Mouse (Mus musculus): ENCODE measurements around the gene Ccdc189. TPM values are rescaled to one million over a fixed set of nuclear protein-coding genes. Genes with fewer than 3 reads are reported as not detected.
A peak's percentile ranks its signal among the peaks of the same experiment; 100 is the strongest.

Ccdc189 gene
- polyA plus RNA-seq, 1 experiment from 2014 or later, result 5.9 TPM

- Histone ChIP-seq H3K27ac (ENCODE audit: low read length) (no peak overlapping the region), H3K9me3 (replicated peaks; ENCODE audit: control insufficient read depth, low read length) (no peaks in the 10 kb centered on the region), H3K9ac (ENCODE audit: low read depth, low read length) (no peak overlapping the region), H3K36me3 (ENCODE audit: control insufficient read depth, insufficient read depth) (peaks cover 9% of the 10 kb centered on the region), H3K4me3 (ENCODE audit: low read depth, low read length) (no peak overlapping the region), H3K4me1 (ENCODE audit: control insufficient read depth, low read depth, low read length) (peaks cover 10% of the 10 kb centered on the region), H3K27me3 (ENCODE audit: control insufficient read depth, insufficient read depth, low read depth, low read length) (peaks cover 14% of the 10 kb centered on the region), H3K4me2 (ENCODE audit: low read depth, low read length) (no peak overlapping the region)
- WGBS (ENCODE audit: insufficient replicate concordance), result 61% methylated on average over 1 of the region's 1 CpGs
- ATAC-seq (ENCODE audit: low read depth), result no peak
These were observed 27.9 kb upstream of the Ccdc189 start for GRCm38 (mm10) chr7:127616336-127616735.

GRCm38 (mm10) chr7:127614891-127615843, 26.8 kb upstream of the Ccdc189 start, which contains the start of gene Zfp629:
TSS of gene Zfp629 (minus strand) at chr7:127615797.
- Histone ChIP-seq H3K4me2 (ENCODE audit: low read depth, low read length) (peak within 1 kb of the TSS; percentile 90), H3K36me3 (ENCODE audit: control insufficient read depth, insufficient read depth) (peaks cover 15% of the 10 kb centered on the region), H3K9me3 (replicated peaks; ENCODE audit: control insufficient read depth, low read length) (no peaks in the 10 kb centered on the region), H3K27ac (ENCODE audit: low read length) (peak within 1 kb of the TSS; percentile 74), H3K27me3 (ENCODE audit: control insufficient read depth, insufficient read depth, low read depth, low read length) (peaks cover 14% of the 10 kb centered on the region), H3K4me1 (ENCODE audit: control insufficient read depth, low read depth, low read length) (peaks cover 10% of the 10 kb centered on the region), H3K9ac (ENCODE audit: low read depth, low read length) (peak within 1 kb of the TSS; percentile 79), H3K4me3 (ENCODE audit: low read depth, low read length) (peak within 1 kb of the TSS; percentile 82)
- ATAC-seq (ENCODE audit: low read depth), result peak; percentile 74
- WGBS (ENCODE audit: insufficient replicate concordance), result under 1% methylated on average over 48 of the region's 50 CpGs

GRCm38 (mm10) chr7:127614511-127614890, 26.1 kb upstream of the Ccdc189 start:
- H3K27me3 ChIP-seq (ENCODE audit: control insufficient read depth, insufficient read depth, low read depth, low read length), result peaks cover 14% of the 10 kb centered on the region
- peaks cover 16% of the 10 kb centered on the region for H3K36me3 ChIP-seq (ENCODE audit: control insufficient read depth, insufficient read depth)
- H3K4me3 ChIP-seq (ENCODE audit: low read depth, low read length), result peak overlapping the region; percentile 82
- peak; percentile 70 for ATAC-seq (ENCODE audit: low read depth)
- H3K27ac ChIP-seq (ENCODE audit: low read length), result peak overlapping the region; percentile 74
- peak overlapping the region; percentile 90 for H3K4me2 ChIP-seq (ENCODE audit: low read depth, low read length)
- H3K9ac ChIP-seq (ENCODE audit: low read depth, low read length), result peak overlapping the region; percentile 79
- H3K9me3 ChIP-seq (replicated peaks; ENCODE audit: control insufficient read depth, low read length), result no peaks in the 10 kb centered on the region
- peaks cover 10% of the 10 kb centered on the region for H3K4me1 ChIP-seq (ENCODE audit: control insufficient read depth, low read depth, low read length)
- WGBS (ENCODE audit: insufficient replicate concordance), result 1% methylated on average over 40 of the region's 44 CpGs

GRCm38 (mm10) chr7:127614091-127614490, 25.7 kb upstream of the Ccdc189 start:
- H3K36me3 ChIP-seq (ENCODE audit: control insufficient read depth, insufficient read depth), result peaks cover 18% of the 10 kb centered on the region
- peak; percentile 39; the same call in 1 of the 2 replicates for ATAC-seq (ENCODE audit: low read depth)
- peaks cover 14% of the 10 kb centered on the region for H3K27me3 ChIP-seq (ENCODE audit: control insufficient read depth, insufficient read depth, low read depth, low read length)
- H3K9ac ChIP-seq (ENCODE audit: low read depth, low read length), result peak overlapping the region; percentile 79
- peaks cover 10% of the 10 kb centered on the region for H3K4me1 ChIP-seq (ENCODE audit: control insufficient read depth, low read depth, low read length)
- H3K4me2 ChIP-seq (ENCODE audit: low read depth, low read length), result peak overlapping the region; percentile 90
- no peak overlapping the region; the same call in 1 of the 2 replicates for H3K27ac ChIP-seq (ENCODE audit: low read length)
- 31% methylated on average over 8 of the region's 8 CpGs for WGBS (ENCODE audit: insufficient replicate concordance)
- peak overlapping the region; percentile 82 for H3K4me3 ChIP-seq (ENCODE audit: low read depth, low read length)
- no peaks in the 10 kb centered on the region for H3K9me3 ChIP-seq (replicated peaks; ENCODE audit: control insufficient read depth, low read length)

GRCm38 (mm10) chr7:127613501-127613900, 25.1 kb upstream of the Ccdc189 start:
- no peak for ATAC-seq (ENCODE audit: low read depth)
- Histone ChIP-seq H3K27me3 (ENCODE audit: control insufficient read depth, insufficient read depth, low read depth, low read length) (peaks cover 14% of the 10 kb centered on the region), H3K9me3 (replicated peaks; ENCODE audit: control insufficient read depth, low read length) (no peaks in the 10 kb centered on the region), H3K4me1 (ENCODE audit: control insufficient read depth, low read depth, low read length) (peaks cover 10% of the 10 kb centered on the region), H3K36me3 (ENCODE audit: control insufficient read depth, insufficient read depth) (peaks cover 18% of the 10 kb centered on the region), H3K4me3 (ENCODE audit: low read depth, low read length) (no peak overlapping the region; the same call in 1 of the 2 replicates), H3K4me2 (ENCODE audit: low read depth, low read length) (peak overlapping the region; percentile 90; the same call in 1 of the 2 replicates), H3K9ac (ENCODE audit: low read depth, low read length) (no peak overlapping the region), H3K27ac (ENCODE audit: low read length) (no peak overlapping the region)
- 78% methylated on average over 8 of the region's 8 CpGs for WGBS (ENCODE audit: insufficient replicate concordance)

- H3K4me3 ChIP-seq (ENCODE audit: low read depth, low read length), result no peak overlapping the region
- no peaks in the 10 kb centered on the region for H3K9me3 ChIP-seq (replicated peaks; ENCODE audit: control insufficient read depth, low read length)
- peaks cover 18% of the 10 kb centered on the region for H3K36me3 ChIP-seq (ENCODE audit: control insufficient read depth, insufficient read depth)
- peaks cover 14% of the 10 kb centered on the region for H3K27me3 ChIP-seq (ENCODE audit: control insufficient read depth, insufficient read depth, low read depth, low read length)
- no peak for ATAC-seq (ENCODE audit: low read depth)
- H3K4me2 ChIP-seq (ENCODE audit: low read depth, low read length), result no peak overlapping the region
- no peak overlapping the region for H3K9ac ChIP-seq (ENCODE audit: low read depth, low read length)
- H3K27ac ChIP-seq (ENCODE audit: low read length), result no peak overlapping the region
- 92% methylated on average over 26 of the region's 26 CpGs for WGBS (ENCODE audit: insufficient replicate concordance)
- H3K4me1 ChIP-seq (ENCODE audit: control insufficient read depth, low read depth, low read length), result peaks cover 10% of the 10 kb centered on the region
These were observed 23.2 kb upstream of the Ccdc189 start for GRCm38 (mm10) chr7:127611561-127611960.

- H3K36me3 ChIP-seq (ENCODE audit: control insufficient read depth, insufficient read depth), result peaks cover 18% of the 10 kb centered on the region
- WGBS (ENCODE audit: insufficient replicate concordance), result 92% methylated on average over 29 of the region's 29 CpGs
These were observed 22.6 kb upstream of the Ccdc189 start for GRCm38 (mm10) chr7:127611011-127611410.

GRCm38 (mm10) chr7:127607150-127607549, 18.8 kb upstream of the Ccdc189 start:
- whole genome bisulfite sequencing (ENCODE audit: insufficient replicate concordance), result 70% methylated on average over 6 of the region's 6 CpGs
- Histone ChIP-seq H3K27ac (ENCODE audit: low read length) (no peak overlapping the region), H3K4me1 (ENCODE audit: control insufficient read depth, low read depth, low read length) (no peaks in the 10 kb centered on the region), H3K27me3 (ENCODE audit: control insufficient read depth, insufficient read depth, low read depth, low read length) (no peaks in the 10 kb centered on the region), H3K36me3 (ENCODE audit: control insufficient read depth, insufficient read depth) (peaks cover 31% of the 10 kb centered on the region), H3K9ac (ENCODE audit: low read depth, low read length) (no peak overlapping the region), H3K4me2 (ENCODE audit: low read depth, low read length) (no peak overlapping the region), H3K9me3 (replicated peaks; ENCODE audit: control insufficient read depth, low read length) (no peaks in the 10 kb centered on the region), H3K4me3 (ENCODE audit: low read depth, low read length) (no peak overlapping the region)
- no peak for ATAC-seq (ENCODE audit: low read depth)

More at GRCm38 (mm10) chr7:127611011-127611410, 22.6 kb upstream of the Ccdc189 start:
- H3K4me1 ChIP-seq (ENCODE audit: control insufficient read depth, low read depth, low read length), result peaks cover 10% of the 10 kb centered on the region
- no peak for ATAC-seq (ENCODE audit: low read depth)
- no peak overlapping the region for H3K9ac ChIP-seq (ENCODE audit: low read depth, low read length)
- no peak overlapping the region for H3K4me3 ChIP-seq (ENCODE audit: low read depth, low read length)
- peaks cover 14% of the 10 kb centered on the region for H3K27me3 ChIP-seq (ENCODE audit: control insufficient read depth, insufficient read depth, low read depth, low read length)
- H3K9me3 ChIP-seq (replicated peaks; ENCODE audit: control insufficient read depth, low read length), result no peaks in the 10 kb centered on the region
- H3K27ac ChIP-seq (ENCODE audit: low read length), result no peak overlapping the region
- no peak overlapping the region for H3K4me2 ChIP-seq (ENCODE audit: low read depth, low read length)

GRCm38 (mm10) chr7:127604256-127604655, 15.9 kb upstream of the Ccdc189 start:
- no peak for ATAC-seq (ENCODE audit: low read depth)
- Histone ChIP-seq H3K9me3 (replicated peaks; ENCODE audit: control insufficient read depth, low read length) (no peaks in the 10 kb centered on the region), H3K4me1 (ENCODE audit: control insufficient read depth, low read depth, low read length) (no peaks in the 10 kb centered on the region), H3K4me2 (ENCODE audit: low read depth, low read length) (no peak overlapping the region), H3K9ac (ENCODE audit: low read depth, low read length) (no peak overlapping the region), H3K27ac (ENCODE audit: low read length) (no peak overlapping the region), H3K4me3 (ENCODE audit: low read depth, low read length) (no peak overlapping the region), H3K27me3 (ENCODE audit: control insufficient read depth, insufficient read depth, low read depth, low read length) (no peaks in the 10 kb centered on the region), H3K36me3 (ENCODE audit: control insufficient read depth, insufficient read depth) (peaks cover 30% of the 10 kb centered on the region)
- 73% methylated on average over 10 of the region's 10 CpGs for WGBS (ENCODE audit: insufficient replicate concordance)
